Mouse (Mus musculus) limb, embryonic 13.5 days (tissue): ENCODE results near the gene Accs. TPM values are rescaled to one million over a fixed set of nuclear protein-coding genes. Genes with fewer than 3 reads are reported as not detected.
A peak's percentile ranks its signal among the peaks of the same experiment; 100 is the strongest.

ENCODE experiments used
- ATAC-seq: fragments of 200-750 bp; cut with Nextera tagmentation; 2 replicates; pipeline ENCODE4 v1.8.0; 2017; ENCODE audit warnings: low read depth, moderate number of reproducible peaks, moderate TSS enrichment; ENCODE audit not compliant: low FRiP score
- H3K27ac ChIP-seq: fragments of 300-500 bp; sonication (generic); 2 replicates; pipeline ENCODE4 v1.5.1; 2015; ENCODE audit warnings: inconsistent platforms, mild to moderate bottlenecking, moderate library complexity
- H3K27me3 ChIP-seq: fragments of 300-500 bp; sonication (generic); 2 replicates; pipeline ENCODE4 v1.6.1; 2015; ENCODE audit warnings: mild to moderate bottlenecking, inconsistent platforms
- H3K36me3 ChIP-seq: fragments of 300-500 bp; sonication (generic); 2 replicates; pipeline ENCODE4 v1.6.1; 2015; ENCODE audit warnings: inconsistent platforms, mild to moderate bottlenecking, moderate library complexity
- H3K4me1 ChIP-seq: fragments of 300-500 bp; sonication (generic); 2 replicates; pipeline ENCODE4 v1.6.1; 2015; ENCODE audit warnings: inconsistent platforms
- H3K4me2 ChIP-seq: fragments of 300-500 bp; sonication (generic); replicated peaks from 2 replicates; pipeline ENCODE4 v1.6.1; 2015; ENCODE audit warnings: inconsistent platforms, mild to moderate bottlenecking, moderate library complexity
- H3K4me3 ChIP-seq: fragments of 300-500 bp; sonication (generic); 2 replicates; pipeline ENCODE4 v1.5.1; 2015; ENCODE audit warnings: moderate library complexity, mild to moderate bottlenecking, inconsistent platforms
- H3K9ac ChIP-seq: fragments of 300-500 bp; sonication (generic); 2 replicates; pipeline ENCODE4 v1.6.1; 2015; ENCODE audit warnings: mild to moderate bottlenecking, inconsistent platforms
- H3K9me3 ChIP-seq: fragments of 300-500 bp; sonication (generic); 2 replicates; pipeline ENCODE4 v1.6.1; 2016; ENCODE audit warnings: inconsistent platforms
- WGBS: fragments of 180-500 bp; shearing (Covaris S2); methylation state at CpG from one replicate; pipeline ENCODE4 v1.1.7; 2015; 5-methylcytosine and 5-hydroxymethylcytosine counted together
- polyA plus RNA-seq: library from polyadenylated mRNA; unstranded; fragments of >200 nt; fragmentation: Nextera tagmentation; extraction: Ambion mirVana; gene quantifications from 2 replicates; pipeline ENCODE4 v1.2.1, GENCODE M21; 2015

Gene Accs
- polyA plus RNA-seq, 1 experiment from 2014 or later = 7.8 TPM

DNA sequence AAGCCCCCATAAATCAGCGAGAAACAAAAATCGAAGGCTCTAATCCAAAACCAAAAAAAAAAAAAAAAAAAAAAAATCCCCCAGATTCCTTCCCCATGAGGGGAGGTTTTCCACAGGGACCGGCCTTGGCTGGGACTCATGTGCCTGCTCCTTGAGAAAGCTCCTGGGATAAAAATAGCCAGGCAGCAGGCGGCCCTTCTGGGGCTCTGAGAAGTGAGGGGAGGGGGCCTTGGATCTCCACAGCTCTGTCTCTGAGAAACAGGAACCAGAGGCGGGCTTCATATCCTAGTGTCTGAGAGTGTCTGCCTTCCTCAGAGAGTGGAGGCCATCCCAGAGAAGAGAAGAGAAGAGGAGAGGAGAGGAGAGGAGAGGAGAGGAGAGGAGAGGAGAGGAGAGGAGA lies 27.3 kb upstream of the Accs start:
- no peak overlapping the region for H3K4me2 ChIP-seq
- WGBS = 63% methylated on average over 5 of the region's 5 CpGs
- H3K9ac ChIP-seq = no peak overlapping the region
- no peak overlapping the region for H3K4me3 ChIP-seq
- H3K27ac ChIP-seq = no peak overlapping the region
- H3K4me1 ChIP-seq = peaks cover 7% of the 10 kb centered on the region; the same call in 1 of the 2 replicates
- peaks cover 3% of the 10 kb centered on the region; the same call in 1 of the 2 replicates for H3K27me3 ChIP-seq
- no peaks in the 10 kb centered on the region for H3K9me3 ChIP-seq
- H3K36me3 ChIP-seq = no peaks in the 10 kb centered on the region
- no peak for ATAC-seq

DNA sequence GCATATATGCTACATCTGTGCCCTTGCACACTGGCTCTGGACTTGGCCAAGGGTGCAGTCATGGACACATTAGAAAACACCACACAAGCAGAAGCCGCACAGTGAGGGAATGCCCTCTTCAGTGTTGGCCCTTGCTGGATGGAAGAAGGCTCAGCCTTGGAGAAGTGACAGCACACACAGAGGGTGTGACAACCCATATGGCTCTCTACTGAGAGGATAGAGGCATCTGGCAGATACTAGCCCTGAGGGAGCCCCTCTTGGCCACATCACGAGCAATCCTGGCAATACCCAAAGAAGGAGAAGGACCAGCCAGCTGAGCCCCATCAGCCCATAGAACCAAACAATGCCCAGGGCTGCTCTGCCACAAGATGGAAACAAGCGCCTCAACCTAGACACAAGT lies 24.9 kb upstream of the Accs start:
- H3K9ac ChIP-seq = no peak overlapping the region
- 77% methylated on average over 3 of the region's 3 CpGs for WGBS
- no peak overlapping the region for H3K4me2 ChIP-seq
- ATAC-seq = no peak
- peaks cover 4% of the 10 kb centered on the region; the same call in 1 of the 2 replicates for H3K4me1 ChIP-seq
- H3K36me3 ChIP-seq = no peaks in the 10 kb centered on the region
- no peak overlapping the region for H3K27ac ChIP-seq
- H3K27me3 ChIP-seq = peaks cover 3% of the 10 kb centered on the region; the same call in 1 of the 2 replicates
- no peak overlapping the region for H3K4me3 ChIP-seq
- H3K9me3 ChIP-seq = no peaks in the 10 kb centered on the region

DNA sequence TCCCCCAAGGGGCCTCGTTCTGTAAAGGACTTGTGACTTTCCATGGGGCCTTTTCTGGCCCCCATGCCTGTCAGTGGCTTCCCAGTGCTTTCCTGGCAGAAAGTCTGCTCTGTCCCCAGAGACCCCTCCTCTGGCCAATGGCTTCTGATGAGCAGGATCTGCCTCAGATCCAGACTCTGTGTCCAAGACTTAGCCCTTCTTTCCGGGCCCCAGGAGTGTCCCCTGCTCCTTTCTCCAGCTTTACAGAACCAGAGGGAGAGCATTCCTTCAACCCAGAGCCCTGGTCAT lies 24.4 kb upstream of the Accs start:
- Histone ChIP-seq H3K36me3 (no peaks in the 10 kb centered on the region), H3K9me3 (no peaks in the 10 kb centered on the region), H3K27me3 (peaks cover 3% of the 10 kb centered on the region; the same call in 1 of the 2 replicates), H3K4me2 (no peak overlapping the region), H3K4me1 (peaks cover 4% of the 10 kb centered on the region; the same call in 1 of the 2 replicates), H3K4me3 (no peak overlapping the region), H3K27ac (no peak overlapping the region), H3K9ac (no peak overlapping the region)
- 25% methylated on average over 2 of the region's 2 CpGs for WGBS
- ATAC-seq = no peak

DNA sequence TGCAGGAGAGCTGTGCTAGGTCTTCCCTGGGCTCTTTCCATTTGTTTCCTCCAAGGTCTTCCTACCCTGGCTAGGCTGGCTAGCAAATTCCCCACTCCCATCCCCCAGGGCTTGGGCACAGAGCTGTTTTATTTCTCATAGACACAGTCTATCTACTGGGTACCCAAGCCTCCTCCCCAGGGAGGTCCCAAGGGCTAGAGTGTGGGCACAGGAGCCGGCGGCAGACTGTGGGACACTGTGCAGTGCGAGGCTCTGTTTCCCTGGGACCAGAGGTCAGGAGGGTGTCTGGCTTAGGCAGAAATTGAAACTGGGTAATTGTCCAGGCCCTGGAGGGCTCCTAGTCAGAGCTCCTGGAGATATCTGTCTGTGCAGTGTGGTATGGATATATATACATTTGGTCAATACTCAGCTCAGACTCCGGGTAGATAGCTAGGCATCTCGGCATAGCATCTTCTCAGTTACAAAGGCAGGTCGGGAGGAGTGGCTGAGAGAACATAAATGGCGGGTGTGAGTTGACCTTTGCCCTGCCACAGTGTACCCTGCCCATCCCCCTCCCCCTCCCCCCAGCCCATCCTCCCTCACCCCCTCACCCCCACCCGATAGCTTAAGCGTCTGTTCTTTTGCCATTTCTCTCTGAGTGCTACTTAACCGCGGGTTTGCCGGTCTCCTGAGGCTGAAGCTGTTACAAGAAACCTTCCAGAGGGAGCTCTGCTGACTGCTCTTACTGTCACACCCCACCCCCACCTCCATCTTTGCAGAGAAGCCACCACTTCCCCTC lies 23.9 kb upstream of the Accs start:
- ATAC-seq = no peak
- Histone ChIP-seq H3K9ac (no peak overlapping the region), H3K27me3 (peaks cover 3% of the 10 kb centered on the region; the same call in 1 of the 2 replicates), H3K9me3 (no peaks in the 10 kb centered on the region), H3K36me3 (no peaks in the 10 kb centered on the region), H3K27ac (no peak overlapping the region), H3K4me2 (no peak overlapping the region), H3K4me1 (peaks cover 4% of the 10 kb centered on the region; the same call in 1 of the 2 replicates), H3K4me3 (no peak overlapping the region)
- 12% methylated on average over 11 of the region's 12 CpGs for WGBS

DNA sequence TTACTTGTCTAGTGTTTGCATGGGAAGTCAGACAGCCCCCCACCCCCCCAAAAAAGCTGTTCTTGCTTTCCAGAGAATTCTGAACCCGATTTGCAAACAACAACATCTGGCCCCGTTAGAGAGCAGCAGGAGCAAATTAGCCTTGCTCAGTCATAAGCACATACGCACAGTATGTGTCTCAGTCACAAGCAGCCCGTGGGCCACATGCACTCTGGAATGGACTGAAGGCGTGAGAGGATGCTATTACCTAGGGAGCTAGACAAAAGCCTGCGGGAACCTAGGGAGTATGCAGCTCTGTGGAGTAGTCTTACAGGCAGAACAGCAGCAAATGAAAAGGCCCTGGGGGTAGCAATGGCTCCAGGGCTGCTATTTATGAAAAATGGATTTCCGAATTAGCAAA lies 22.5 kb upstream of the Accs start:
- ATAC-seq = no peak
- no peak overlapping the region for H3K4me2 ChIP-seq
- peaks cover 4% of the 10 kb centered on the region; the same call in 1 of the 2 replicates for H3K4me1 ChIP-seq
- no peaks in the 10 kb centered on the region for H3K36me3 ChIP-seq
- no peak overlapping the region for H3K27ac ChIP-seq
- peaks cover 3% of the 10 kb centered on the region; the same call in 1 of the 2 replicates for H3K27me3 ChIP-seq
- H3K9me3 ChIP-seq = no peaks in the 10 kb centered on the region
- WGBS = 29% methylated on average over 7 of the region's 7 CpGs
- H3K4me3 ChIP-seq = no peak overlapping the region
- no peak overlapping the region for H3K9ac ChIP-seq

DNA sequence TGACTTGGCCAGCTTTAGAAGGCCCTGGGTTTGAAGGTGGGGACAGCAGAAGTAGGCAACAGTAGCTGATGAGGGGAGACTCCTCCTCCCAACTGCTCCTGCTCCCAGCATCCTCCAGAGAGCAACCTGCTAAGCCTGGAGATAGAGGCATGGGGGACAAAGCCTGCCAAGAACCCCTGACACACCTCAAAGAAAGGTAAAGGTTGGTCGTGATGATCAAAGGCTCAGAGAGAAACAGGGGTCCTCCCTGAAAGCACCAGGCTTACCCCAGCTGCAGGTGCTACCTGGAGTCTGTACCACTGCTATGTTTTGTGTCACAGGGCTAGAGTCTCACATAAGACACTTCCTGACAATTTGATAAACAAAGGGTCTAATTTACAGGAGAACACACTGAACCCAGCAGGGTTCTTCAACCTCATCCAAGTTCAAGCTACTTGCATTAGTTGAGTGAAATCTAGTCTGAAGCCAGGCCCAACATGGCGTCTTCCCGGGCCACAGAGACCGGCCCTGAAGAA lies 21.7 kb upstream of the Accs start:
- no peak for ATAC-seq
- no peaks in the 10 kb centered on the region for H3K36me3 ChIP-seq
- no peak overlapping the region for H3K9ac ChIP-seq
- no peaks in the 10 kb centered on the region for H3K9me3 ChIP-seq
- H3K4me1 ChIP-seq = peaks cover 4% of the 10 kb centered on the region; the same call in 1 of the 2 replicates
- H3K4me2 ChIP-seq = no peak overlapping the region
- peaks cover 3% of the 10 kb centered on the region; the same call in 1 of the 2 replicates for H3K27me3 ChIP-seq
- WGBS = 85% methylated on average over 4 of the region's 4 CpGs
- no peak overlapping the region for H3K4me3 ChIP-seq
- no peak overlapping the region for H3K27ac ChIP-seq

DNA sequence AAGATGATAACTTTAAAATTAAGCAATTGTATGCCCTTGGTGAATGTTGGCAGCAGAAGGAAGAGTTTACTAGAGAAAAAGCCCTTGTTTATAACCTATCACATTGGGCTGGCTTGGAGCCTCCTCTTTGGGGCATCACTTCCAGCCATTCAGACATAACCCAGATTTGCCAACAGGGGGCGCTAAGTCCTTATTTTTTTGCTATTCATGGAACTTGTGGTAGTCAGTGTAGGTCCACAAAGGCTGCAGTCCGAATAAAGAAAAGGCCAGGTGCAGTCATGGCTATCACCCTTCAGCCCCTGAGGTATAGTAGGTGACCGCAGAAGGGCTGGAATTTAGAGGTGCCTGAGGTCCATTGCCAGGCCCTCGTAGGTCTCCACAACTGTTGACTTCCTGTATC lies 21.1 kb upstream of the Accs start:
- no peaks in the 10 kb centered on the region for H3K36me3 ChIP-seq
- no peak overlapping the region for H3K27ac ChIP-seq
- no peak overlapping the region for H3K9ac ChIP-seq
- peaks cover 4% of the 10 kb centered on the region; the same call in 1 of the 2 replicates for H3K4me1 ChIP-seq
- H3K27me3 ChIP-seq = peaks cover 3% of the 10 kb centered on the region; the same call in 1 of the 2 replicates
- no peaks in the 10 kb centered on the region for H3K9me3 ChIP-seq
- peak; percentile 24; the same call in 1 of the 2 replicates for ATAC-seq
- no peak overlapping the region for H3K4me2 ChIP-seq
- H3K4me3 ChIP-seq = no peak overlapping the region
- WGBS = 47% methylated on average over 4 of the region's 4 CpGs

DNA sequence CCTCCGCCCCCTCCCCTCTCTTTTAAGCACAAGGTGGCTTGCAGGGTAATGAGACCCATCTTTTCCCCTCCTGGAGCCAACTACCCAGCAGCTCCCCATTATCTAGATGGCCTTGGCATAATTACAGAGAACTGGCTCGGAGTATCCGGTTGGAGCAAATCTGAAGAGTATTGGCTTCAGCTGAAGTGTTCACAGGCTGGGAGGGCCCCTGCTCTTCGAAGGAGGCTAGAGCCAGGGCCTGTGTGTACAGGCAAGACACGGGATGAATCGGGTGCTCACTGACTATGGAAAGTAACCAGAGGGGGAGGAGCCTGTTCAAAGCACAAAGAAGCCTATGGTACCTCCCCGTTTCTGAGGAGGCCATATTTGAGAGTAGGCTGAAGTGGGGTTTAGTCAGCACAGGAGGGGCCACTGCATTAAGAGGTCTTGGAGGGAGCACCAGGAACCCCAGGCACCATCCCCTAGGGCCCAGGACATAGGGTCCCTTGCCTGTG lies 19.4 kb upstream of the Accs start, which contains the start of gene Accsl:
TSS of gene Accsl (minus strand) at position 51 of the 494 bp plus-strand sequence.
- Histone ChIP-seq H3K27me3 (no peaks in the 10 kb centered on the region), H3K9ac (no peak within 1 kb of the TSS), H3K4me2 (no peak within 1 kb of the TSS), H3K9me3 (no peaks in the 10 kb centered on the region), H3K27ac (no peak within 1 kb of the TSS), H3K4me3 (no peak within 1 kb of the TSS), H3K36me3 (no peaks in the 10 kb centered on the region), H3K4me1 (peaks cover 3% of the 10 kb centered on the region; the same call in 1 of the 2 replicates)
- no peak for ATAC-seq
- 63% methylated on average over 7 of the region's 7 CpGs for WGBS

DNA sequence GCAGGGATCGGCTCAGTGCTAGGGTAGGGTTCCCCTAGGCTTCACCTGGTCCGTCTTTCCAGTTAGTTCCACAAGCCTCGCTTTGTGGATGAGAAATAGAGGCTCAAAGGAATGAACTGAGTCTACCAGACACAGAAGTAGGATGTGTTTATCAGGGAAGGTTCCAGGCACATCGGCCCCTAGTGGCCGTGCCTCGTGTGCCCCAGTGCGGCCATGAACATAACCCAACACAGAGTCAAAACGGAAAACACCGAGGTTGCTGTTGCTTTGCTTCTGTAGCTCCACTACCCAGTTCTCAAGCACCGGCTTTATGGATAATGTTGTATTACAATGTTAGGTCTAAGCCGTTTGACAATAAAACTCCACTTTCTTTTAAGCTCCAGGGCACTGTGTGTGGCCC lies 18.8 kb upstream of the Accs start:
- Histone ChIP-seq H3K9ac (no peak overlapping the region), H3K4me1 (no peaks in the 10 kb centered on the region), H3K27me3 (no peaks in the 10 kb centered on the region), H3K4me2 (no peak overlapping the region), H3K36me3 (no peaks in the 10 kb centered on the region), H3K9me3 (no peaks in the 10 kb centered on the region), H3K27ac (no peak overlapping the region), H3K4me3 (no peak overlapping the region)
- 83% methylated on average over 11 of the region's 11 CpGs for WGBS
- no peak for ATAC-seq

DNA sequence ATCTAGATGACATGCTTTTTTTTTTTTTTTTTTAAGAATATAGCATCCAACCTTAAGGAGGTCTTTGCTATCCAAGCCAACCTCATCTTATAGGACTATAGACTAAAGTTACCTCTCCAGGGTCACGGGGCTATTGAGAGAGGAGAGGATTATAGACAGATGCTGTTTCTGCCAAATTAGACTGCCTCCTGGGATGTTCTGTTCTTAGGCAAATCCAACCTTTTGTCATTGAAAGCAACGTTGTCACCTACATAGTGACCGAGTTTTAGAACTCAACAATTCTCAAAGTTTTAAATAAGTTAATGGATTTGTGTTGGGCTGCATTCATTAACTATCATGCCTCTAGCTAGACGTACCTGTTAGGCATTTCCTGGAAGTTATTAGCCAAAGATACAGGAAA lies 13.5 kb upstream of the Accs start:
- H3K27ac ChIP-seq = no peak overlapping the region
- H3K9me3 ChIP-seq = no peaks in the 10 kb centered on the region
- H3K4me3 ChIP-seq = no peak overlapping the region
- no peaks in the 10 kb centered on the region for H3K4me1 ChIP-seq
- no peaks in the 10 kb centered on the region for H3K36me3 ChIP-seq
- H3K9ac ChIP-seq = no peak overlapping the region
- no peak for ATAC-seq
- no peaks in the 10 kb centered on the region for H3K27me3 ChIP-seq
- H3K4me2 ChIP-seq = no peak overlapping the region
- WGBS = 72% methylated on average over 4 of the region's 4 CpGs

DNA sequence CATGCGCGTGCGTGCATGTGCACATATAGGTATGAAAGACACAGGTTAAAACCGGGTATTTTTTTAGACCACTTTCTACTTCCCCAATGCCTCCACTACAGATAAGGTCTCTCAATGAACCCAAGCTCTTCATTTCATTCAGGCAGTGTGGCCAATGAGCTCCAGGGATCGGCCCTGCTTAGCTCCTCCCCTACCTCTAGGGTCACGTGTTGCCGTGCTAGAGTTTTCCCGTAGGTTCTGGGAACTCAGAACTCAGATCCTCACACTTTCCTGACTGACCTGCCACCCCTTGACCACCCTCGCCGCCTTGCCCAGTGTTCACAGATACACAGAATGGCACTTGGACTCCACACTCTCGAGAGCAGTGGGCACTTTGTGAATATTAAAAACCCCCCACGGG lies 9.1 kb upstream of the Accs start:
- no peak for ATAC-seq
- H3K4me3 ChIP-seq = no peak overlapping the region
- WGBS = 71% methylated on average over 12 of the region's 12 CpGs
- no peak overlapping the region for H3K27ac ChIP-seq
- H3K4me2 ChIP-seq = no peak overlapping the region
- no peaks in the 10 kb centered on the region for H3K9me3 ChIP-seq
- no peaks in the 10 kb centered on the region for H3K27me3 ChIP-seq
- no peaks in the 10 kb centered on the region for H3K4me1 ChIP-seq
- H3K9ac ChIP-seq = no peak overlapping the region
- no peaks in the 10 kb centered on the region for H3K36me3 ChIP-seq

DNA sequence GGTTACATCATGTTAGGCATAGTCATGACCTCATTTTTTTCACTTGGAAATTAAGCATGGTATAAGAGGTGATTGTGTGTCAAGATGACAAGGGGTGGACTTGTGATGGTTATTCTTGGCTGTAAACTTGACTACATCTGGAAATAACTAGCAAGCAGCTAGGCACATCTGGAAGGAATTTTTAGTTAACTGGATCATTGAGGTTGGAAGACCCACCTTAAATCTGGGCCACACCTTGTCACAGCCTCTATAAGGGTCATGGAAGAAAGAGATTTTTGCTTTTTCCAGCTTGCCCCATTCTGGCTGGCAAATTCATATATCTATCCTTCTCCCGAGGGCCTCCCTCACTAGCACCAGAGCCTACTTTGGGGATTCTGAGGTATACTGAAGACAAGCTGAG lies 1.6 kb upstream of the Accs start:
- ATAC-seq = no peak
- H3K27ac ChIP-seq = no peak overlapping the region
- peaks cover 14% of the 10 kb centered on the region for H3K36me3 ChIP-seq
- H3K4me1 ChIP-seq = peaks cover 25% of the 10 kb centered on the region
- 21% methylated on average over 1 of the region's 1 CpGs for WGBS
- H3K9me3 ChIP-seq = no peaks in the 10 kb centered on the region
- H3K9ac ChIP-seq = no peak overlapping the region
- H3K4me3 ChIP-seq = no peak overlapping the region
- 0 out of 2 replicates have a peak, but pooled peaks cover 3% of the 10 kb centered on the region for H3K27me3 ChIP-seq
- no peak overlapping the region for H3K4me2 ChIP-seq
